Mouse (Mus musculus): ENCODE data around the gene Ganc.

DNA sequence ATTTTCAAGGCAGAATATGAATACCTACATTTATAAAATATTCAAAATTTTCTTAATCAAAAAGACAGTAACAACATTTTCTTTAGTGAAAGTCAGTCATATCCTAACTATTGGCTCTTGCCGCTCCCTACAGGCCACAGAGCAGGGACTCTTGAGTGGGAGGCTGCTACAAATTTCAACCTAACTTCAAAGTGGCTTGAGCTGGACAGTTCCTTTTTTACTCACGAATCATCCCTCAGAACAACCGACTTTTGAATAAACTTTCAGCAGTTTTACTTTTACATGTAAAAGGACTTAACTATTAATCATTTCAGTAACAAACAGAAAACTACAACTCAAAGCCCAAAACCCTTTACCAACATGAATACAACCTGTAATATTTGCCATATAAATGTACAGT is 883 bp upstream of the Ganc start:
- TF ChIP-seq CHD2 (IDR thresholded peaks at IDR 0.05; ENCODE audit: low read depth, low read length) (no peak), ZC3H11A (IDR thresholded peaks at IDR 0.05; ENCODE audit: borderline replicate concordance, low read depth, low read length) (no peak), ZNF384 (IDR thresholded peaks at IDR 0.05; ENCODE audit: low read depth, low read length) (no peak), MAFK (IDR thresholded peaks at IDR 0.05; ENCODE audit: insufficient read depth, low read depth, low read length) (no peak)
